Mouse (Mus musculus) adipocyte (in vitro differentiated cells): Measurements from ENCODE around the gene Gm43518.

Experiments
- DNase-seq: peaks from one replicate; pipeline ENCODE4 v3.0.0-alpha.2; 2016; ENCODE audit warnings: low spot score

The Gm43518 gene

GRCm38 (mm10) chr5:123933957-123934591 is 6.9 kb downstream of the Gm43518 start:
- DNase-seq: no peak

DNA sequence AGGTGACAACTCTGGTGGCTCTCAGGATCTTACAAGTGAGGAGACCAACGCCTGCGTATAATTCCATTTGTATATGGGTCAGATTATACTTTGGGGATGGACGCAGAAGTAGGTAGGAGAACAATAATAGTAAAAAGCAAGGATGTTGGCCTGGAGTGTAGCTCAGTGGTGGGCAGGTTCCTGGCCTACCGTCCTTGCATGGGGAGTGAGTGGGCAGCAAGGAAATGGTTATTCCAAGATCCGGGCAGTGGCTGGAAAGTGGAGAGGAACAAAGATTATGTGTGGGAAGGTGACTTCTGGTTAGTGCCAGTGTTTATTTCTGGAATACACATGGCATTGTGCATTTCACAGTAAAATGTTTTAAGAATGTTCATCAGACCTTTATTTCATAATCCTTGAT is 8.7 kb downstream of the Gm43518 start:
- no peak for DNase-seq

DNA sequence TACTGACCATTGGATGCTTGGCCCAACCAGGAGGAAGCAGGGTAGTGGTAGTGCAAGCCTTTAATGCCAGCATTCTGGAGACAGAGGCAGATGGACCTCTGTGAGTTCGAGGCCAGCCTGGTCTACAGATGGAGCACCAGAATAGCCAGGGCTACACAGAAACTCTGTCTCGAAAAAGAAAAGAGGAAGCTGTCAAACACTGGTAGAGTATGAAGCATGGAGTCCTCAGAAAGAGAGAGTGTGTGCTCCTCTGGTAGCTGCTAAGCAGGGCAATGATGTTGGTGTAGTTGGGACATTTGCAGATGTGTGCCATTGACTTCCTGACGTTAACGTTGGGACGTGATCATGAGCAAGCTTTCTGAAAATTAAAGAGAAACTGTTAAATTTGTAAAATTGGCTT is 11.3 kb downstream of the Gm43518 start:
- DNase-seq: no peak

GRCm38 (mm10) chr5:123946546-123946945 is 19.3 kb downstream of the Gm43518 start:
- DNase-seq: no peak

GRCm38 (mm10) chr5:123947041-123947761 is 20.0 kb downstream of the Gm43518 start:
- DNase-seq: peak; percentile 85

DNA sequence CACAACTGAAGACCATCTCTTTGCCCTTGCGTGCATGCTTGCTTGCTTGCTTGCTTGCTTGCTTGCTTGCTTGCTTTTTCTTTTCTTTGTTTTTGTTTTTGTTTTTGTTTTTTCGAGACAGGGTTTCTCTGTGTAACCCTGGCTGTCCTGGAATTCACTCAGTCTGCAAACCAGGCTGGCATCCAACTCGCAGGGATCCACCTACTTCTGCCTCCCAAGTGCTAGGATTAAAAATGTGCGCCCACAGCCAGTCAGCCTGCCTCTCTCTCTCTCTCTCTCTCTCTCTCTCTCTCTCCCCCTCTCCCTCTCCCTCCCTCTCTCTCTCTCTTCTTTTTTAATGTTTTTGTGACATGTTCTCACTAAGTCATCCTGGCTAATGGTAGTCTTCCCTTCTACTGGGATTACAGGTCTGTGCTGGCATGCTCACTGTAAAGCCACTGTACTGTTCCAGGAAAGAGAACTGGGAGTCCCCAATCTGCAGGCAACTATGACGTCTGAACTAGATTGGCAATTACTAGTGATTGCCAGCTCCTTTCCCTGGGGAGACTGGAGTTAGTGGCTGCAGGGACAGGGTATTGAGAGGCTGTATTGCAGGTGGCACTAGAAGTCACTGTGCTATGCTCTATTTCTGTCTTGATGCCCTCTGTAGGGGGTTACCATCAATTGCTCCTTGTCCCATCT is 25.3 kb downstream of the Gm43518 start:
- peak; percentile 53 for DNase-seq

GRCm38 (mm10) chr5:123957213-123957612 is 30.0 kb downstream of the Gm43518 start:
- DNase-seq: no peak

- no peak for DNase-seq
Measured at GRCm38 (mm10) chr5:123959018-123959417, 31.8 kb downstream of the Gm43518 start.

GRCm38 (mm10) chr5:123960129-123960528 is 32.9 kb downstream of the Gm43518 start:
- DNase-seq: no peak

DNA sequence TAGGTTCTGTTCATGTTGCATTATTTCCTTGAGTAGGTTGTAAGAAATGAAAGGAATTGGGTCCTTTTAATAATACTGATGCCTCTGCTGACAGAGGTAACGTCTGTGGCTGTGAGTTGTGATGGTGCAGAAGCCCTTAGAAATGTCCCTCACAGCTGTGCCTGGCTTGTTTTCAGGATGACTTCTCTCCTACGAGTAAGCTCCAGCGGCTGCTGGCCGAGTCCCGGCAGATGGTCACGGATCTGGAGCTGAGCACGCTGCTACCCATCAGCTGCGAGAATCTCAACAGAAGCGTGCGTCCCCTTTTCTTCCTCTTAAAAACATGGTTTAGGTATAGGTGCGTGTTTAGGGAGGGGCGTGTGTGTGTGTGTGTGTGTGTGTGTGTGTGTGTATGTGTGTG is 33.8 kb downstream of the Gm43518 start:
- no peak for DNase-seq

DNA sequence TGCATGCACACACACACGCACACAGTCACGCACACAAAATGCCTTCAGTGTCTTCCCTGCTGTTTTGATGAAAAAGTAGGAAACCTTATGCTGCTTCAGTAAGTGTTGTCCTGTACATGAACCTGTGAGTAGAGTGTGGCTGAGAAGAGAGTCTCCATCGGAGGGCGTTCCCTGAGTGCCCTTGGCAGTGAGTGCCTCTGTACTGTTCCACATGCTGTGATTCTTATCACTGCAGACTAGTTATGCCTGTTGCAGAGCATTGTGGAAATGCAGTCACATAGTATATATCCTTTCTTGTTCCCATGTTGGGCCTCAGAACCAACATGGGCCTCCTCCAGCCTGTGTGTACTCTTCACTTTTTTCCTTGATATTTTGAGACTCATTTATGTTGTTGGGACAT is 37.0 kb downstream of the Gm43518 start:
- DNase-seq: no peak

GRCm38 (mm10) chr5:123966759-123967158 is 39.5 kb downstream of the Gm43518 start:
- no peak for DNase-seq

DNA sequence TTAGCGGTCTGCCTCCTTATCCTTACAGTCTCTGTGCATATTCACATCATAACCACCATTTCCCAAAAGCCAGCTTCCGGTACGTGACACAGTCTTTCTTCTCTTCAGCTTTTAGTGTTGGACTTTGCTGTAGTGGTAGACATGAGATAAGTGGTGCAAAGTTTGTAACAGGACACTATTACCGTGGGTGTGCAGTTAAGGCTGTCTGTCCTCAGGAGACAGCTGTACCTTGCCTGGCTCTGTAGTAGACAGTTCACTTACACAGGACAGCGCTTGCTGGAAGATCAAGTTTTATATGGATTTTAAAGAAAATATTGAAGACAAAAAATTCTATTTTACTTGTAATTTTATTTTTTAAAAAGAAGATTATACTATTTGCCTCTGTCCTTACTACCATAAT is 41.2 kb downstream of the Gm43518 start:
- no peak for DNase-seq

GRCm38 (mm10) chr5:123969216-123969615 is 42.0 kb downstream of the Gm43518 start:
- DNase-seq: no peak

- DNase-seq: no peak
Measured at GRCm38 (mm10) chr5:123970576-123970975, 43.4 kb downstream of the Gm43518 start.

GRCm38 (mm10) chr5:123972453-123972852 is 45.2 kb downstream of the Gm43518 start:
- no peak for DNase-seq

DNA sequence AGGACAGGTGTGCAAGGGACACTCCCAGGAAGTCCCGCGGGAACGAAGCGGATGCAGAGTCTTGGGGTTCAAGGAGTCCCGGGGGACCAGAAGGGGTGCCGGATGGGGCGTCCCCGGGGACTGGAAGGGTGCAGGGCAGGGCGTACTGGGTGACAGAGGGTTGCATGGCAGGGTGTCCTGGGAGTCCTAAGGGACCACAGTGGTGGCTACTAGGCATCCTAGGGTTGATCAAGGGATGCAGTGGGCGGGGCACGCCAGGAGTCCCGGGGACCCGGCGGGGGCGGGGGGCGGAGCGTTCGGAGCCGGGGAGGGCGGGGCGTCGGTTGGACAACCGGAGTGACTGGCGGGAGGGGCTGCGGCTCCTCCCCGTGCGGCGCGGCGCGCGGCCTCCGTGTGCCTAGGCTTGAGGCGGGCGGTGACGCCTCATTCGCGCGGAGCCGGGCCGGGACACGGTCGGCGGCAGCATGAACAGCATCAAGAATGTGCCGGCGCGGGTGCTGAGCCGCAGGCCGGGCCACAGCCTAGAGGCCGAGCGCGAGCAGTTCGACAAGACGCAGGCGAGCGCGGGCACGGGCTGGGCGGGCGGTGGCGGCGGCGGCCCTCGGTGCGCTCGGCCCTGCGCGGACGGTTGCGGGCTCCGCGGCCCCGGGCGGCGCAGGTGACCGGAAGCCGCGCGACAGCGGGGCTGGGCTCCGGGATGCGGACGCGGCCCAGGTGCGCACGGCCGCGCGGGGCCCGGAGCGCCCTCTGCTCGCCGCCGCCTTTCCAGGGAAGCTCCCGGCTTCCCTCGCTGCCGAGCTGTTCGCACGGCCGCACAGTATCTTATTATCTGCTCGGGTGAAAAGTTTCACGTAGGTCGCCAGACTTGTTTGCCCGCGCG is 46.3 kb downstream of the Gm43518 start, which contains the start of gene Hip1r:
Gene Hip1r (plus strand): TSS at position 330 of the 880 bp plus-strand sequence.
- peak; percentile 64 for DNase-seq

DNA sequence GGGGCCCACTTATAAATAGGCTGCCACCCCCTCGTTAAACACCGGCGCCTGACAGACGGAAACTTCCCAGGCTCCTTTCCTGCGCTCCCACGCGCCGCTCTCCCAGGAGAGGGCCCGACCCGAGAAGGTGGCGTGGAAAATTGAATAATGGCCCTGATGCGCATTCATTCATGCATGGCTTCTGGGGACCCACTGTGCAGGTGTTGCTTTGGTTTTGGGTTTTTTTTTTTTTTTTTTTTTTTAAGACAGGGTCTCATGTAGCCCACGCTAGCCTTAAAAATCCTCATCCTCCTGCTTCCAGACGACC is 46.9 kb downstream of the Gm43518 start:
- DNase-seq: no peak

DNA sequence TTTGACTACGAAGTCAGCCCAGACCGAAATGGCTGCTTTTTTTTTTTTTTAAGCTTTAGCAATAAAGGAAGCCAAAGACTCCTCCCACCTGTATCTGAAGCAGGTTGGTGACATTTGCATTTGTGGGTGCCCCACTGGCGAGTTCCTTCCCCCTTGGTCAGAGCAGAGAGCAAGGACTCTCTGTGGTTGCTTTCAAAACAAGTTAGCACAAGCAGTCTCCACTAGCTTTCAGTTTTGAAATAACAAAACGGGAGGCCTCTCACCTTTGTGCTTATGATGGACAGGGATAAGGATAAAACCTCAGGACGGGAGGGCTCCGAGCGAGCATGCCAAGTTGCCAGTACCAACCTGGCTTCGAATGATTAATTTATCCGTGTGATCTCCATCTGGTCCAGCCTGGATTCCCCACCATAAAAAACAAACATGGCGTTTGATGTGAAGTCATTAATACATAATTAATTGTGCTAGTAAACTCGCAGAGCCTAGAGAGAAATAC is 47.4 kb downstream of the Gm43518 start:
- DNase-seq: no peak

GRCm38 (mm10) chr5:123975668-123976180 is 48.5 kb downstream of the Gm43518 start:
- no peak for DNase-seq

GRCm38 (mm10) chr5:123977231-123977630 is 50.0 kb downstream of the Gm43518 start:
- DNase-seq: no peak

- no peak for DNase-seq
Measured at GRCm38 (mm10) chr5:123978131-123978530, 50.9 kb downstream of the Gm43518 start.
